Mouse (Mus musculus) thymus, postnatal 10 days (tissue): ENCODE data around the gene Csf2rb.
"Not testable (repeated sequence)": the region's sequence is repeated elsewhere in the genome, so short reads cannot be mapped to it uniquely, and the experiment has no call there.

Source experiments
- DNase-seq, 2 experiments: peaks; one replicate each; pipeline ENCODE4 v3.0.0; 2021; ENCODE audit warnings: low spot score in 2 of 2

The Csf2rb gene

GRCm38 (mm10) chr15:78327753-78328341, 2.3 kb downstream of the Csf2rb start:
- not testable (repeated sequence) for DNase-seq

- no peak for DNase-seq
Observed at GRCm38 (mm10) chr15:78328520-78329097, 3.1 kb downstream of the Csf2rb start.

- not testable (repeated sequence) for DNase-seq
Observed at GRCm38 (mm10) chr15:78329972-78330371, 4.4 kb downstream of the Csf2rb start.

GRCm38 (mm10) chr15:78330706-78331105, 5.2 kb downstream of the Csf2rb start:
- DNase-seq = no peak

GRCm38 (mm10) chr15:78331523-78332340, 6.2 kb downstream of the Csf2rb start:
- DNase-seq = no peak

- DNase-seq = peak; percentile 10 to 19
Observed at GRCm38 (mm10) chr15:78332981-78333380, 7.4 kb downstream of the Csf2rb start.

- no peak for DNase-seq
Observed at GRCm38 (mm10) chr15:78334380-78334779, 8.8 kb downstream of the Csf2rb start.

- DNase-seq = peak in 1 of 2 experiments; percentile 47
Observed at GRCm38 (mm10) chr15:78339627-78340423, 14.3 kb downstream of the Csf2rb start.

GRCm38 (mm10) chr15:78340919-78341318, 15.4 kb downstream of the Csf2rb start:
- not testable (repeated sequence) for DNase-seq

GRCm38 (mm10) chr15:78343683-78344082, 18.1 kb downstream of the Csf2rb start:
- DNase-seq = no peak

- DNase-seq = no peak
Observed at GRCm38 (mm10) chr15:78344567-78344966, 19.0 kb downstream of the Csf2rb start.

- DNase-seq = no peak
Observed at GRCm38 (mm10) chr15:78351586-78352165, 26.1 kb downstream of the Csf2rb start.

- peak; percentile 8 to 55 for DNase-seq
Observed at GRCm38 (mm10) chr15:78354958-78355357, 29.4 kb downstream of the Csf2rb start.

GRCm38 (mm10) chr15:78355548-78355947, 30.0 kb downstream of the Csf2rb start:
- DNase-seq = no peak

- no peak for DNase-seq
Observed at GRCm38 (mm10) chr15:78365916-78366315, 40.4 kb downstream of the Csf2rb start.

- DNase-seq = no peak
Observed at GRCm38 (mm10) chr15:78366875-78367274, 41.3 kb downstream of the Csf2rb start.

- no peak for DNase-seq
Observed at GRCm38 (mm10) chr15:78367811-78368210, 42.3 kb downstream of the Csf2rb start.

- DNase-seq = peak in 1 of 2 experiments; percentile 41
Observed at GRCm38 (mm10) chr15:78368926-78369346, 43.4 kb downstream of the Csf2rb start.

GRCm38 (mm10) chr15:78369641-78370040, 44.1 kb downstream of the Csf2rb start:
- DNase-seq = no peak

GRCm38 (mm10) chr15:78372796-78373195, 47.2 kb downstream of the Csf2rb start:
- DNase-seq = no peak

- no peak for DNase-seq
Observed at GRCm38 (mm10) chr15:78374204-78374603, 48.7 kb downstream of the Csf2rb start.

- no peak for DNase-seq
Observed at GRCm38 (mm10) chr15:78377859-78378258, 52.3 kb downstream of the Csf2rb start.
